Mouse (Mus musculus): ENCODE data around the gene Dpysl4.
A peak's percentile ranks its signal among the peaks of the same experiment; 100 is the strongest.

The Dpysl4 gene

GRCm38 (mm10) chr7:139085629-139086194, at the start of gene Dpysl4:
Gene Dpysl4 (plus strand): TSS chr7:139086001.
- DNase-seq (ENCODE audit: low spot score), result no peak

DNA sequence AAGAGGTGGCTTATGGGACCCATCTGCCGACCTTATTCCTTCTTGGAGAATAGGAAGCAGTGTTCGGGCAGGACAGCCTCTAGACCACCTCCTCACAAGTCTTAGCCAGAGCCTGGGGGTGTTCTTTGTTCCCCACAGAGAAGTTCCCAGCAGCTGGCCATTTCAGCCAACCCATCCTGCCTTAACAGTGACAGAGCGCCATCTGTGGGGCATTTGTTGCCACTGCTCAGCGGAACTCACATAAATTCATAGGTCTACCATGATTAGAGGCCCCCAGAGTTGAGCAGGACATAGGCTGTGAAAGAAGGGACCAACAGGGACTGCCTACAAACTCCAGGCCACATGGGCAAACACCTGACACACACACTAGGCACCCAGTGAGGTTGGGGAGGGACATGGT, 22.4 kb upstream of the Dpysl4 start:
- DNase-seq (ENCODE audit: low spot score), result no peak

DNA sequence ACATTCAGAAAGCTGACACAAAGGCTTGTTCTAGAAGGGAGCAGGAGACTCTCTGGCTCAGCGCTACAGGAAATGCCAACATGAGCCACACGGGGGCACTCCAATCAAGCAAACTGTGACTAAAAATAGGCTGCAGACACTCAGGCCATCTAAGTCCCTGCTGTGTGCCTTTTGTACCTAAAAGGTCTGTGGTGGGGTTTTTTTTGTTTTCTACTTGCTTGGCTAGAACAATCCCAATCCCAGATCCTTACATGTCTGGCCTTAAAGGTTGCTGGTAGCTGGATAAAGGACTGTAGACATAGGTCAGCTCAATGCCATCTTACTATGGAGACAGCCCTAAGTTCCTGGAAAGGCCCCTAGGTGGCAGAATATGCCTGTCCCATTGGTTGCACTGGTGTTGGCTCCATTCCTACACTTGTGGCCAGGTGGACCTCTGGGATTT, 17.6 kb upstream of the Dpysl4 start:
- DNase-seq (ENCODE audit: low spot score), result peak; percentile 27

GRCm38 (mm10) chr7:139074189-139074588, 11.6 kb upstream of the Dpysl4 start:
- DNase-seq (ENCODE audit: low spot score), result no peak

- no peak for DNase-seq (ENCODE audit: low spot score)
Measured at GRCm38 (mm10) chr7:139075054-139075794, 10.6 kb upstream of the Dpysl4 start.

GRCm38 (mm10) chr7:139077283-139077682, 8.5 kb upstream of the Dpysl4 start:
- DNase-seq (ENCODE audit: low spot score), result no peak

DNA sequence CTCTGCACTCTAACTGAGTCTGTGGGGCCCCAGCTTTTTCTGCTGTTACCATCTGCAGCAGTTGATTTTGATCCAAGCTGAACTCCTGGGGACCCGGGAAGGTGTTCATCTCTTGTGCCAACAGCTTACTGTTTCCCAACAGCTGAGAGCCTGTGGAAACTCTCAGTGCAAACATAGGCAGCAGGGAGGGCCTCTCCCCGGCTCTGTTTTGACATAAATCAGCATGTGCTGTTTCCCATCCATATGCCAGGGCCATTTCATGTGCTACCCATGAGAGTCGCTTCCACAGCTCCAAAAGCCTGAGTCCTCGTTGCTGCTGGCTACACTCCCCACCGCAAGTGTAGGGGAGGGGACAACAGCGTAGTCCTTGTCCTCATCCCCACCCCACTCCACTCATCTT, 7.6 kb upstream of the Dpysl4 start:
- DNase-seq (ENCODE audit: low spot score), result no peak

DNA sequence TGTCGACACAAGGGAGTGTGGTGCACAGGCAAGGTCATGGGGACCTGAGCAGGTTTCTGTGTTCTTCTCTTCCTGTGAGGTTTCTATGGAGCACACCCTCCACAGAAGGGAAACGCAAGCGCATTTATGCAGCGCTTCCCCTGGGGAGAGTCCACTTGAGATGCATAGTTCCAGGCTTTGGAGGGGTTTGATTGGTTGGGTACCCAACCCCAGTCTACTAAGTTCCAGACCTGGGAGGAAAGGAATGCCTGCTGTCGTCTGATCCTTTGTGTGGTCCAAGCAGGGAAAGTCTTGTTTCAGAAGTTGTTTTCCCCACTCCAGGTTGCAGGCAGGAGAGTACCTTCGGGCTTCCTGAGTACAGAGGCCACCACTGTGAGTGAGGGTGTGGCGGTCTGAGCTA, 6.7 kb upstream of the Dpysl4 start:
- no peak for DNase-seq (ENCODE audit: low spot score)

DNA sequence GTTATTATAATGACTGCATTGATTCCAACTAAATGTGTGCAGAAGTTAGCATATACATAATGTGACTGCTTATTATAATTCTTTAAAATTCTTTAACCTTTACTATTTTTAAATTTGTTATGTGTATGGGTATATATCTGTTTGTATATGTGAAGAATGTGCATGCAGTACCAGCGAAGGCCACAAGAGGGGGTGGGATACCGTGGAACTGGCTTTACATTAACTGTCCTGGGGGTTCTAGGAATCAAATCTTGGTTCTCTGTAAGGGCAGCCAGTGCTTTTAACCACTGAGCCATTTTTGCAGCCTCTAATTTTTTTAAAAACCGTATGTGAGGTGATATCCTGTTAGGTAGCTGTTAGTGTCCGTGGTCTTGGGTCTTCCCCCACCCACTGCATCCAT, 5.1 kb upstream of the Dpysl4 start:
- DNase-seq (ENCODE audit: low spot score), result no peak

DNA sequence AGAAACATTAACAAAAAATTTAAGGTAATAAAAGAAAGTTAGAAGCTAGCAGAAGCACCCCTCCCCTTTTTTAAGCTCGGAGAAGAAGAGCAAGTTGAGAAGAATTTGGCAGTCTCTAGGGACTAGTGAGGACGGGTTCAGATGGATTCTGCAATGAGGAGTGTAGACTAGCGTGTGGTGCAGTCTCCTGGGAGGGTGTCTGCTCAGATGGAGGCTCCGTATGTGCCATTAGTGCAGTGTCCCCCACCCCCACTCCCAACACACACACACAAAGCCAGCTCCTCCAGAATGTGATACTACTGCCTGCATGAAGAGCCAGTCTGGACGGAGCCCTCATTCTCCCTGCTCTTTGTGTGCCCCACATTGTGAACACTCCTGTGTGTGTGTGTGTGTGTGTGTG, 4.6 kb upstream of the Dpysl4 start:
- no peak for DNase-seq (ENCODE audit: low spot score)

DNA sequence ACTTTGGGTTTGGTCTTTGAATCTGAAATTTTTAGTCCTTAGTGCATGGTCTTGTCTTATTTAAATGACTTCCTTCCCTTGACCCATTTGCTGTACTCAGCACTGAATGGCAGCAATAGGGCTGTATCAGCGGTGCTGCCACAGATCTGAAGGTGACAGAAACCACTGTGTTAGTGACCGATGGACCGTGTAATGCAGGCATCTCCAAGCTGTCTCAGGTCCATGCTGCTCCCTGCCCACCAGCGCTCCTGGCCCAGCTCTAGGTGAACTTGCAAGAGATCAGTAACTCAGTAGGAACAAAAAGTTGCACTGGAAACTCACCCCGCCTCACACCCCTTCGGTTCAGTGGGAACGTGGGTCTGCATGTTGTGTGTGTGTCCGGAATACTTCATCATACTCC, 3.5 kb upstream of the Dpysl4 start:
- DNase-seq (ENCODE audit: low spot score), result no peak

GRCm38 (mm10) chr7:139084316-139084715, 1.5 kb upstream of the Dpysl4 start:
- DNase-seq (ENCODE audit: low spot score), result no peak

DNA sequence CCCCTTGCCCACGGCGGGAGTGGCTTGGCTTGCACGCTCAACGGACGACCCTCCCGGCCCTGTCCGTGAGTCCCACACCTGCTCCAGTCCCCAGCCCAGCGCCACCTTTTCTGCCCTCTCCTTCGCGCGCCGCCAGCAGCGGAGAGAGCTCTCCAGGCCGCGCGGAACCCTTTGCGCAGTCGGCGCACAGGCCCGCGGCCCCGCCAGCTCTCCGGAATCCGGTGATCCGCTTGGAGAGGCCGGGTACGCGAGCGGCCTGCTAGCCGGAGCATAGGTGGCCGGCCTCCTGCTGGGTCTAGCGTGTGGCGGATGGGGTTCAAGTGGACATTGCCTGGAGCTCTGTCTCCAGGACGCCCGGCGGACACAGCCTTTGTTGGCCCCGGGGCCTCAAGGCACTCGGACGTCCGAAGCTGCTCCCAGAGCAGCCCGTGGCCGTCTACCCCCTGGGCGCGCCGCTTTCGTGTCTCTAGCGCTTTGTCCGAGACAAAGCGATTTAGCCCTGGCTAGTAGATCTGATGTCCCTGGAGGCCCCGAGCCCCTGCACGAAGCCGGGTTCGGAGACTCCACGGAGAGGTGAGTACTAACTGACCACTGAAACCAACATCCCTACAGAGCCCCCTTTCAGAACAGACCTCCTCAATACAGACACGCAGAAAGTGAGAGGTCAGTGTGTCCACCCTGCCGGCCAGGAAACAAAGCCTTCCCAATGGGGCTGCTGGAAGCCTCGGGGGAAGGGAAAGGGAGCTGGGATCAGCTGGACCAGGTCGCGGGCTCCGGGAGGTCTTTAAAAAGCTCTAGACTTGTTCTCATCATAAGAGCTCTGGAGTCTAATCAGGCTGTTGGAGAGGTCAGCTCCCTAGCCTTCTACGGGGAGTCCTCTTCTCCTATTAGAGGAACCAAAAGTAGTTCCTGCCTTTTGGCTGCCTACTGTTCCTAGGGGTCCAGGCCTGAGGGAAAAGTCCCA, 676 bp downstream of the Dpysl4 start:
- DNase-seq (ENCODE audit: low spot score), result no peak

DNA sequence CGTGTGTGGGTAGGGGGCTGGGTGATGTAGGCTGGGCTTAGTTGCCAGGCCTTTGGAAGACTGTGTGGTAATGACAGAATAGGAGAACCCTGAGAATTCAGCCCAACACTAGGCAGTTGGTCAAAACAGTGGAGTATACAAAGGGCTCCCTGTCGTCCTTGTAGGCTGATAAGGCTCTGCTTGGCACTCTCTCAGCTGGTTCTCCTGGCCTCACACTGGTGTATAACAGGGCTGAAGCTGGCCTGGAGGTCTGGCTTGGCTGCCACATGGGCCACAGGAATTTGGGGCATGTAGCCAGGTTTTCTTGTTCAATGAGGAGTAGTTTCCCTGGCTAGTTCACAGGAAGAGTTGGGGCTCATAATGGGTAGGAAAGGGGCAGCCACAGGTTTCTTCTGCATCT, 2.0 kb downstream of the Dpysl4 start:
- DNase-seq (ENCODE audit: low spot score), result no peak

GRCm38 (mm10) chr7:139089892-139090874, 4.4 kb downstream of the Dpysl4 start:
- DNase-seq (ENCODE audit: low spot score), result no peak

- no peak for DNase-seq (ENCODE audit: low spot score)
Measured at GRCm38 (mm10) chr7:139091681-139092080, 5.9 kb downstream of the Dpysl4 start.

GRCm38 (mm10) chr7:139092676-139093075, 6.9 kb downstream of the Dpysl4 start:
- no peak for DNase-seq (ENCODE audit: low spot score)

GRCm38 (mm10) chr7:139093124-139093523, 7.3 kb downstream of the Dpysl4 start:
- DNase-seq (ENCODE audit: low spot score), result no peak

GRCm38 (mm10) chr7:139093781-139094180, 8.0 kb downstream of the Dpysl4 start:
- DNase-seq (ENCODE audit: low spot score), result no peak

DNA sequence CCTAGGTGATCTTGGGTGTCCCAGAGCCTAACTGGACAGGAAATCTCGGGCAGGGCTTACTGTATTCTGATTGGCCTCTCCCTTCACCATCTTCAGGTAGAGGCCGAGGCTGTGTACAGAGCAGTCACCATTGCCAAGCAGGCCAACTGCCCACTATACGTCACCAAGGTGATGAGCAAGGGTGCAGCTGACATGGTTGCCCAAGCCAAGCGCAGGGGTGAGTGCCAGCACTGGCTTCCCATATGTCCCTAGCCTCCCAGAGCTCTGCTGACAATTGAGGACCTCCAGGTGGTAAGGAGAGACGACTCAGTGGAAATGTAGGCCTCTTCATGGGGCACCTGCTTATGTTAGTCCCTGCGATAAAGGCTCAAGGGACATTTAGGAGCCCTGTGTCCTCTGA, 9.0 kb downstream of the Dpysl4 start:
- DNase-seq (ENCODE audit: low spot score), result no peak

- no peak for DNase-seq (ENCODE audit: low spot score)
Measured at GRCm38 (mm10) chr7:139095282-139095681, 9.5 kb downstream of the Dpysl4 start.

GRCm38 (mm10) chr7:139096399-139096798, 10.6 kb downstream of the Dpysl4 start:
- DNase-seq (ENCODE audit: low spot score), result no peak
